Mouse (Mus musculus) macrophage (primary cell): Measurements from ENCODE around the gene Spag4. TPM values are rescaled to one million over a fixed set of nuclear protein-coding genes. Genes with fewer than 3 reads are reported as not detected.

ENCODE experiments used
- polyA plus RNA-seq: library from polyadenylated mRNA; stranded (reverse); fragments of 250-400 nt; gene quantifications from 3 replicates; pipeline ENCODE4 v1.2.4, GENCODE M21; 2018; ENCODE audit warnings: inconsistent platforms

Gene Spag4
- polyA plus RNA-seq, 1 experiment from 2014 or later, result not detected

Other genes starting within 250 kb of the Spag4 start
- gene BC029722, start 245.7 kb upstream of the Spag4 start, polyA plus RNA-seq, result 37.9 to 45.5 TPM (median 39.4 TPM) in 3 replicates
- 20.9 to 79.0 TPM (median 44.6 TPM) in 3 replicates for gene Eif6, start 238.2 kb upstream of the Spag4 start, polyA plus RNA-seq
- not detected in 3 replicates for gene Fam83c, start 230.3 kb upstream of the Spag4 start, polyA plus RNA-seq
- gene Uqcc1, start 134.9 kb upstream of the Spag4 start, polyA plus RNA-seq, result 27.3 to 47.7 TPM (median 28.7 TPM) in 3 replicates
- gene Gm15557, start 124.4 kb upstream of the Spag4 start, polyA plus RNA-seq, result not detected in 3 replicates
- gene Gdf5, start 119.8 kb upstream of the Spag4 start, polyA plus RNA-seq, result not detected in 3 replicates
- 55.2 to 100 TPM (median 84.4 TPM) in 3 replicates for gene Cep250, start 108.7 kb upstream of the Spag4 start, polyA plus RNA-seq
- gene 6430550D23Rik, start 57.2 kb upstream of the Spag4 start, polyA plus RNA-seq, result 0.32 to 1.0 TPM (median 0.37 TPM) in 3 replicates
- 160 to 212 TPM (median 187 TPM) in 3 replicates for gene Ergic3, start 57.1 kb upstream of the Spag4 start, polyA plus RNA-seq
- gene Fer1l4, start 12.2 kb upstream of the Spag4 start, polyA plus RNA-seq, result not detected in 3 replicates
- gene Cpne1, start 46.8 kb downstream of the Spag4 start, polyA plus RNA-seq, result 7.4 to 25.3 TPM (median 17.9 TPM) in 3 replicates
- gene Rbm12, start 46.8 kb downstream of the Spag4 start, polyA plus RNA-seq, result 7.2 to 20.5 TPM (median 8.4 TPM) in 3 replicates
- 6.1 to 13.9 TPM (median 8.1 TPM) in 3 replicates for gene Gm28036, start 61.9 kb downstream of the Spag4 start, polyA plus RNA-seq
- 73.4 to 124 TPM (median 123 TPM) in 3 replicates for gene Romo1, start 78.9 kb downstream of the Spag4 start, polyA plus RNA-seq
- gene Nfs1, start 79.0 kb downstream of the Spag4 start, polyA plus RNA-seq, result 18.6 to 31.0 TPM (median 24.7 TPM) in 3 replicates
- gene Rbm39, start 115.1 kb downstream of the Spag4 start, polyA plus RNA-seq, result 158 to 239 TPM (median 203 TPM) in 3 replicates
- gene Phf20, start 131.3 kb downstream of the Spag4 start, polyA plus RNA-seq, result 30.3 to 83.9 TPM (median 31.8 TPM) in 3 replicates
- 3.1 to 3.9 TPM (median 3.3 TPM) in 3 replicates for gene Cnbd2, start 247.1 kb downstream of the Spag4 start, polyA plus RNA-seq
- gene Scand1, start 247.5 kb downstream of the Spag4 start, polyA plus RNA-seq, result 12.2 to 134 TPM (median 90.1 TPM) in 3 replicates